Mouse (Mus musculus) cerebellum, adult 2 months (tissue): ENCODE measurements around the gene Fam136a.

Experiments used
- CTCF ChIP-seq: fragments of 200-500 bp; IDR thresholded peaks from 2 replicates; pipeline ENCODE4 v1.5.1; 2011; ENCODE audit warnings: low read depth, mild to moderate bottlenecking, control low read depth, low read length, moderate library complexity, borderline replicate concordance; ENCODE audit not compliant: insufficient read depth
- POLR2A ChIP-seq: fragments of 200-500 bp; IDR thresholded peaks from 2 replicates; pipeline ENCODE4 v1.6.1; 2011; ENCODE audit warnings: low read length, control low read depth, borderline replicate concordance; ENCODE audit not compliant: insufficient read depth

- no peak for TF ChIP-seq CTCF
- no peak for TF ChIP-seq POLR2A
These were observed 843 bp downstream of the Fam136a start for GRCm38 (mm10) chr6:86366125-86366852.
